Mouse (Mus musculus): Measurements from ENCODE around the gene Accs.
A peak's percentile ranks its signal among the peaks of the same experiment; 100 is the strongest.

DNA sequence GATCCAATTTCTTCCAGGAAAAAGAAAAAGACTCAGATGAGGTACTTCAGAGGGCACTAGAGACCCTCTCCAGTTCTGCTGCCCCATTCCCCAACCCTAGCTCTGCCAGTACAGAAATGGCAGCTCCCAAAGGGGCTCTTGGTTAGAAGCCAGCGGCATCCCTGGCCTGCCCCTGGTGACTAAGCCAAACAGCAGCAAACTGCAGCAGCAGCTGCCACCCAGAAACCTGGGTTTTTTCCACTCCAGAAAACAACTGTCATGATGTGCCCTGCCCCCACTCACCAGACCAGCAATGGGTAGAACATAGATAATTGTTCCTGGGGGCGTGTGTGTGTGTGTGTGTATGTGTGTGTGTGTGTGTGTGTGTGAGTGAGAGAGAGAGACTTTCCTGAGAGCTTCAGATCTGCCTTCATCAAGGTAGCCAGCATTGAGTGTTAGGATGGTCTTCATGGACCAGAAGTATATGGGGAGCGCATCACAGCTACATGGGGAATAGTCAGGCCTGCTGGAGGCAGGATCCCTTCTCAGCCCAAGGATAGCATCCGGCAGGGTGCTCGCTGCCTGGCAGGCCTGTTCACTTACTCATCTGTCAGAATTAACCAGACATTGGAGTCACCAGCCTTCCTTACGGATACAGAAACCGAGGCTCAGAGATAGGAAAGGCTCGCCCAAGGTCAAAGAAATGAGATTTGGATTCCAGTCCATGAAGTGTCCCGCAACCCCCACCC lies 32.1 kb upstream of the Accs start:
- peak; percentile 36 for TF ChIP-seq TCF12 (IDR thresholded peaks at IDR 0.05; ENCODE audit: insufficient read depth, poor library complexity, severe bottlenecking)
- TF ChIP-seq POLR2A (IDR thresholded peaks at IDR 0.05; ENCODE audit: insufficient read length, low read depth) = no peak
- TF ChIP-seq POLR2AphosphoS2 (IDR thresholded peaks at IDR 0.05; ENCODE audit: insufficient read length, low read depth) = no peak
- TF ChIP-seq E2F4 (IDR thresholded peaks at IDR 0.05; ENCODE audit: insufficient read depth) = no peak
- TF ChIP-seq MAX (IDR thresholded peaks at IDR 0.05; ENCODE audit: low read depth) = no peak
- no peak for TF ChIP-seq USF1 (IDR thresholded peaks at IDR 0.05; ENCODE audit: low read depth)
- peak; percentile 43 to 79 (median 68) for TF ChIP-seq MYOD1 (IDR thresholded peaks at IDR 0.05; ENCODE audit: control insufficient read depth in 1 of 3, insufficient read length in 2 of 3, low read depth in 2 of 3)
- TF ChIP-seq MYOG (IDR thresholded peaks at IDR 0.05; ENCODE audit: control insufficient read depth in 1 of 3, insufficient read depth in 1 of 3, insufficient read length in 2 of 3, low read depth in 2 of 3) = peak; percentile 52 to 74 (median 62)
- no peak for TF ChIP-seq TCF3 (IDR thresholded peaks at IDR 0.05; ENCODE audit: insufficient read length, low read depth)
- no peak for TF ChIP-seq REST (IDR thresholded peaks at IDR 0.05; ENCODE audit: insufficient read depth, insufficient read length)
- no peak for TF ChIP-seq CEBPB (IDR thresholded peaks at IDR 0.05; ENCODE audit: insufficient read depth, poor library complexity, severe bottlenecking)

Measured in myocyte (in vitro differentiated cells).